Mouse (Mus musculus) G1E (cell line): Measurements from ENCODE around the gene Setx. TPM values are rescaled to one million over a fixed set of nuclear protein-coding genes. Genes with fewer than 3 reads are reported as not detected.
"Not testable (repeated sequence)": the region's sequence is repeated elsewhere in the genome, so short reads cannot be mapped to it uniquely, and the experiment has no call there.

Experiments used
- ATAC-seq: 2 replicates; pipeline ENCODE4 v1.8.0; 2016; ENCODE audit warnings: mild to moderate bottlenecking; ENCODE audit not compliant: insufficient number of reproducible peaks, poor library complexity, low FRiP score, severe bottlenecking; ENCODE audit errors: extremely low read depth
- DNase-seq: peaks from one replicate; pipeline ENCODE4 v3.0.0; 2012; ENCODE audit warnings: low spot score
- H3K27me3 ChIP-seq: 2 replicates; pipeline ENCODE4 v1.6.1; 2012; ENCODE audit warnings: mild to moderate bottlenecking, low read length, inconsistent platforms; ENCODE audit not compliant: insufficient read depth
- H3K36me3 ChIP-seq: replicated peaks from 2 replicates; pipeline ENCODE3; 2012; ENCODE audit warnings: mild to moderate bottlenecking, inconsistent platforms
- H3K4me1 ChIP-seq: 2 replicates; pipeline ENCODE4 v1.6.1; 2012; ENCODE audit warnings: low read depth, low read length, inconsistent platforms, mixed read lengths; ENCODE audit not compliant: insufficient read depth
- H3K4me3 ChIP-seq: 2 replicates; pipeline ENCODE4 v1.5.1; 2012; ENCODE audit warnings: low read depth, mild to moderate bottlenecking, inconsistent platforms, low read length, moderate library complexity, mixed read lengths
- H3K9me3 ChIP-seq: replicated peaks from 2 replicates; pipeline ENCODE4 v1.6.1; 2012; ENCODE audit warnings: inconsistent platforms
- CTCF ChIP-seq: IDR thresholded peaks from 2 replicates; pipeline ENCODE4 v1.5.1; 2012; ENCODE audit warnings: low read depth, low read length, inconsistent platforms, mixed read lengths
- GATA1 ChIP-seq: IDR thresholded peaks from 2 replicates; pipeline ENCODE4 v1.6.1; 2012; ENCODE audit warnings: borderline replicate concordance, low read length, inconsistent platforms, mixed read lengths
- GATA2 ChIP-seq: IDR thresholded peaks from 2 replicates; pipeline ENCODE4 v1.6.1; 2012; ENCODE audit warnings: low read depth, low read length, inconsistent platforms, borderline replicate concordance
- POLR2AphosphoS5 ChIP-seq: IDR thresholded peaks from 2 replicates; pipeline ENCODE4 v1.6.1; 2012; ENCODE audit warnings: low read depth, low read length, inconsistent platforms; ENCODE audit not compliant: insufficient replicate concordance
- TAL1 ChIP-seq: conservative IDR thresholded peaks from 2 replicates; pipeline ENCODE4 v1.6.1; 2012; ENCODE audit warnings: low read depth, low read length, inconsistent platforms, mixed read lengths
- polyA plus RNA-seq: library from polyadenylated mRNA; stranded (reverse); fragments of >175 nt; gene quantifications from 2 replicates; pipeline ENCODE4 v1.2.3, GENCODE M21; 2012
- total RNA-seq, 2 experiments: library from RNA; stranded (forward) in 1 of 2; stranded (reverse) in 1 of 2; fragments of 200-1000 nt in 1 of 2; fragments of >200 nt in 1 of 2; fragmentation: Nextera tagmentation in 1 of 2; gene quantifications; 2 replicates each; pipeline ENCODE4 v1.2.3; 2014 to 2017

Setx gene
- total and polyA plus RNA-seq, 3 experiments, result 7.3 to 72.9 (median 47.0) TPM

GRCm38 (mm10) chr2:29100822-29101534 lies 23.0 kb upstream of the Setx start:
- TF ChIP-seq POLR2AphosphoS5, result no peak
- TF ChIP-seq TAL1, result no peak
- no peak for TF ChIP-seq GATA1
- no peak for TF ChIP-seq GATA2
- no peak for TF ChIP-seq CTCF
- no peaks in the 10 kb centered on the region for H3K9me3 ChIP-seq
- DNase-seq, result no peak
- peaks cover 7% of the 10 kb centered on the region for H3K27me3 ChIP-seq
- no peaks in the 10 kb centered on the region for H3K36me3 ChIP-seq
- no peak overlapping the region for H3K4me3 ChIP-seq
- ATAC-seq, result no peak
- H3K4me1 ChIP-seq, result peaks cover 3% of the 10 kb centered on the region

- H3K4me3 ChIP-seq, H3K9me3 ChIP-seq, DNase-seq, H3K4me1 ChIP-seq, ATAC-seq, H3K36me3 ChIP-seq: not testable (repeated sequence)
- peaks cover 14% of the 10 kb centered on the region for H3K27me3 ChIP-seq
Observed at GRCm38 (mm10) chr2:29102416-29103377, 21.3 kb upstream of the Setx start.

- peaks cover 6% of the 10 kb centered on the region for H3K4me1 ChIP-seq
Observed at GRCm38 (mm10) chr2:29120969-29121368, 3.0 kb upstream of the Setx start.

GRCm38 (mm10) chr2:29122446-29122845 lies 1.5 kb upstream of the Setx start:
- H3K9me3 ChIP-seq, result no peaks in the 10 kb centered on the region
- no peak for ATAC-seq
- no peak for DNase-seq
- H3K27me3 ChIP-seq, result peaks cover 8% of the 10 kb centered on the region
- H3K4me3 ChIP-seq, result no peak overlapping the region
- peaks cover 12% of the 10 kb centered on the region for H3K36me3 ChIP-seq
- TF ChIP-seq TAL1, result no peak
- no peak for TF ChIP-seq GATA2
- TF ChIP-seq CTCF, result no peak
- no peak for TF ChIP-seq GATA1
- no peak for TF ChIP-seq POLR2AphosphoS5
- peaks cover 17% of the 10 kb centered on the region for H3K4me1 ChIP-seq

More at GRCm38 (mm10) chr2:29120969-29121368, 3.0 kb upstream of the Setx start:
- DNase-seq (no peak), ATAC-seq (no peak)
- Histone ChIP-seq H3K27me3 (peaks cover 11% of the 10 kb centered on the region), H3K9me3 (no peaks in the 10 kb centered on the region), H3K36me3 (no peaks in the 10 kb centered on the region), H3K4me3 (no peak overlapping the region)
- TF ChIP-seq TAL1, result no peak
- TF ChIP-seq GATA1, result no peak
- TF ChIP-seq GATA2, result no peak

- H3K4me3 ChIP-seq, result peak overlapping the region; percentile 94
- H3K27me3 ChIP-seq, result peaks cover 6% of the 10 kb centered on the region; the same call in 1 of the 2 replicates
- peaks cover 17% of the 10 kb centered on the region for H3K4me1 ChIP-seq
- peaks cover 26% of the 10 kb centered on the region for H3K36me3 ChIP-seq
- ATAC-seq (no peak), DNase-seq (no peak)
- H3K9me3 ChIP-seq, result no peaks in the 10 kb centered on the region
- TF ChIP-seq CTCF, result no peak
- no peak for TF ChIP-seq TAL1
- TF ChIP-seq GATA2, result no peak
- no peak for TF ChIP-seq POLR2AphosphoS5
- TF ChIP-seq GATA1, result no peak
Observed at GRCm38 (mm10) chr2:29124571-29124935, 572 bp downstream of the Setx start.

GRCm38 (mm10) chr2:29124936-29125701 lies 1.1 kb downstream of the Setx start:
- Histone ChIP-seq H3K4me1 (peaks cover 17% of the 10 kb centered on the region), H3K36me3 (peaks cover 32% of the 10 kb centered on the region), H3K4me3 (peak overlapping the region; percentile 94), H3K9me3 (no peaks in the 10 kb centered on the region), H3K27me3 (0 out of 2 replicates have a peak, but pooled peaks cover 5% of the 10 kb centered on the region)
- DNase-seq (peak; percentile 99), ATAC-seq (peak; percentile 99)
- TF ChIP-seq POLR2AphosphoS5 (no peak), TAL1 (no peak), GATA2 (no peak), GATA1 (no peak), CTCF (no peak)
